Mouse (Mus musculus) kidney, adult 2 months (tissue): ENCODE data around the gene Gngt2. TPM values are rescaled to one million over a fixed set of nuclear protein-coding genes. Genes with fewer than 3 reads are reported as not detected.

Experiments used
- DNase-seq: peaks from one replicate; pipeline ENCODE4 v3.0.0; 2021
- H3K27ac ChIP-seq: fragments of 200-500 bp; 2 replicates; pipeline ENCODE4 v1.5.1; 2012; ENCODE audit warnings: low read depth, low read length, control low read depth, inconsistent platforms; ENCODE audit not compliant: insufficient read depth
- H3K27me3 ChIP-seq: fragments of 200-500 bp; replicated peaks from 2 replicates; pipeline ENCODE4 v1.6.1; 2012; ENCODE audit warnings: mild to moderate bottlenecking, moderate library complexity, low read length, inconsistent platforms; ENCODE audit not compliant: control insufficient read depth, insufficient read depth
- H3K36me3 ChIP-seq: fragments of 200-500 bp; 2 replicates; pipeline ENCODE4 v1.6.1; 2012; ENCODE audit warnings: mild to moderate bottlenecking, moderate library complexity, low read length, inconsistent platforms; ENCODE audit not compliant: control insufficient read depth, insufficient read depth
- H3K4me1 ChIP-seq: fragments of 200-500 bp; 2 replicates; pipeline ENCODE4 v1.6.1; 2011; ENCODE audit warnings: low read length; ENCODE audit not compliant: control insufficient read depth, insufficient read depth
- H3K4me3 ChIP-seq: fragments of 200-500 bp; 2 replicates; pipeline ENCODE4 v1.5.1; 2011; ENCODE audit warnings: mild to moderate bottlenecking, low read depth, low read length, control low read depth; ENCODE audit not compliant: insufficient read depth
- CTCF ChIP-seq: fragments of 200-500 bp; conservative IDR thresholded peaks from 2 replicates; pipeline ENCODE4 v1.5.1; 2011; ENCODE audit warnings: low read depth, mild to moderate bottlenecking, control low read depth, low read length, moderate library complexity, mixed read lengths; ENCODE audit not compliant: insufficient read depth, insufficient read length
- POLR2A ChIP-seq: fragments of 200-500 bp; IDR thresholded peaks from one replicate; pipeline ENCODE4 v1.6.1; 2011; ENCODE audit warnings: low read depth, low read length, control low read depth
- WGBS: fragments of 180-500 bp; shearing (Covaris S2); methylation state at CpG from one replicate; pipeline ENCODE4 v1.1.7; 2018; 5-methylcytosine and 5-hydroxymethylcytosine counted together
- polyA plus RNA-seq: library from polyadenylated mRNA; depleted of rRNA; stranded (reverse); fragments of >200 nt; gene quantifications from 2 replicates; pipeline ENCODE4 v1.2.3, GENCODE M21; 2012

The Gngt2 gene
- polyA plus RNA-seq, 1 experiment: 10.3 TPM

DNA sequence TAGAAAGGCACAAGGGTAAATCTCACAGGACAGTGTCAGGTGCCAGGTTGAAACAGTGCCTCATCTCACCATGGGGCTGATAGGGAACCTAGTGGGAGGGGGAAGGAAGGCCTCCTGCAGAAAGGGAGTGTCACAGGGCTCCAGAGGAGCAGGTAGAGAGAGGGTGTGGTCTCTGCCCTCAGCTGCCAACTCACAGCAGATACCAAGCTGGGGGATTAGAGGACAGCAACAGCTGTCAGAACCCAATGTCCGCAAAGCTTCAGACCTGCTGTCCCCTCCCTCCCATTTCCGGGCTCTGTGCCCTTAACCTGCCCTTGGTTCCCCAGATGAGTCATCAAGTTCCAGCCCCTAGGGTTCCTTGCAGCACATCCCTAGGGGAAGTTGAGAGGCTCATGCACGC lies 31.5 kb upstream of the Gngt2 start:
- no peak for TF ChIP-seq CTCF
- TF ChIP-seq POLR2A: no peak
- Histone ChIP-seq H3K4me1 (no peaks in the 10 kb centered on the region), H3K27me3 (no peaks in the 10 kb centered on the region), H3K27ac (no peak overlapping the region), H3K36me3 (no peaks in the 10 kb centered on the region), H3K4me3 (no peak overlapping the region)
- DNase-seq: peak; percentile 57
- WGBS: 40% methylated on average over 3 of the region's 3 CpGs

DNA sequence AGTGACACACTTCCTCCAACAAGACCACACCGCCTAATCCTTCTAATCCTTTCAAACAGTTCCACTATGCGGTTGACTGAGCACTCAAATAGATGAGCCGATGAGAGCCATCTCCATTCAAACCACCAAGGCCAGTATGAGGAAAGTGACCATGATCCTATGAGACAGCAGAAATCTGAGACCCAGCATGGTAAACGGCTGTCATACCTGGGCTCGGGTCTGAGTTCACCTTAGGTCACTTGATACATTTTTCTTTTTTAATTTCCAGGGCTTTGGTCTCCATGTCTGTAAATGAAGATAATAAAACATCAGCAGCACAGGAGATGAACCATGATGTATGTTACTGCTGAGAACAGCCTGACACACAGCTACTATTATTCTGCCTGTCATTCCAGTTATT lies 29.1 kb upstream of the Gngt2 start:
- no peak for DNase-seq
- Histone ChIP-seq H3K27ac (no peak overlapping the region), H3K27me3 (no peaks in the 10 kb centered on the region), H3K36me3 (no peaks in the 10 kb centered on the region), H3K4me1 (no peaks in the 10 kb centered on the region), H3K4me3 (no peak overlapping the region)
- no peak for TF ChIP-seq CTCF
- no peak for TF ChIP-seq POLR2A
- WGBS: 94% methylated on average over 5 of the region's 5 CpGs

DNA sequence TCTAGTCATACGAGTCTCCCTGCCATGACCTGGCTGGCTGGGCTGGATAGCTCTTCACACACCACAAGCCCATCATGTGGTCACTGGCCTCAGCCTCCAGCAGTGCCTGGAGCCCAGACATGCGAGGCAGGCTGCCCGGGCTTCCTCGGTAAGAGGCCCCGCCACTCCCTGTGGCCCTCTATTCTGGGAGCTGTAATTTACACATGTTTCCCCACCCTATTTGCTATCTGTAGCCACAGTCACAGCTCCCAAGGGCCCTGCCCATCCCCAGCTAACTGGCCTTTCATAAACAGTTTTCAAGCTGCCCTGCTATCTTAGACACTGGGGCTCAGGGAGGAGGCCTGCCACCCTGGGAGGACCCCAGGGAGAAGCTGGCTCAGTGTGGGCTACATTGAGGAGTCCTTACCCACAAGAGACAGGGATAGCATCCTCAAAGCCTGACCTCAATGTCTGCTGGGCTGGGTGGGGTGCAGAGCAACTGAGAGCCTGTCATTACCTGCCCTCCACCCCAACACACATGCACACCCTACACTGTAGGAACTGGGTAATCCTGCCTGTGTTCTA lies 28.5 kb upstream of the Gngt2 start:
- H3K27ac ChIP-seq: no peak overlapping the region
- H3K4me3 ChIP-seq: no peak overlapping the region
- no peaks in the 10 kb centered on the region for H3K27me3 ChIP-seq
- DNase-seq: no peak
- no peaks in the 10 kb centered on the region for H3K4me1 ChIP-seq
- H3K36me3 ChIP-seq: no peaks in the 10 kb centered on the region
- WGBS: 70% methylated on average over 5 of the region's 5 CpGs
- no peak for TF ChIP-seq POLR2A
- no peak for TF ChIP-seq CTCF

DNA sequence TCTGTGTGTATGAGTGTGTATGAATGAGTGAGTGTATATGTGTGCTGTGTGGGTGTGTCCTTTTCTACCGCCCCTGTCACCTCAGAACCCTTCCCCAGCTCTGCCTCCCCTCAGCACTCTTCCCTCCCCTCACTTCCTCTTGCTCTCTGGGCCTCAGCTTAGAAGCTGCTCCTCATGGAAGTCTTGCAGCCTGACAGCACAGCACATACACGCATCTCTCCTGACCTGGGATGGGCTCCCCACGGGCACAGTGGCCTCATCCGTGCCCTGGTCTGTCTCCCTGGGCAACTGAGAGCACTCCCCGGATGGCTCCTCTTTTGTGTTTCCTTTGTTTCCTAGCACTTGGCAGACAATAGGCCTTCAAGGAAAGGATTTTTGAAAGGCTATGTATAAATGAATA lies 27.4 kb upstream of the Gngt2 start:
- Histone ChIP-seq H3K4me1 (no peaks in the 10 kb centered on the region), H3K36me3 (no peaks in the 10 kb centered on the region), H3K4me3 (no peak overlapping the region), H3K27ac (no peak overlapping the region), H3K27me3 (no peaks in the 10 kb centered on the region)
- no peak for DNase-seq
- WGBS: 46% methylated on average over 5 of the region's 5 CpGs
- TF ChIP-seq CTCF: no peak
- TF ChIP-seq POLR2A: no peak

DNA sequence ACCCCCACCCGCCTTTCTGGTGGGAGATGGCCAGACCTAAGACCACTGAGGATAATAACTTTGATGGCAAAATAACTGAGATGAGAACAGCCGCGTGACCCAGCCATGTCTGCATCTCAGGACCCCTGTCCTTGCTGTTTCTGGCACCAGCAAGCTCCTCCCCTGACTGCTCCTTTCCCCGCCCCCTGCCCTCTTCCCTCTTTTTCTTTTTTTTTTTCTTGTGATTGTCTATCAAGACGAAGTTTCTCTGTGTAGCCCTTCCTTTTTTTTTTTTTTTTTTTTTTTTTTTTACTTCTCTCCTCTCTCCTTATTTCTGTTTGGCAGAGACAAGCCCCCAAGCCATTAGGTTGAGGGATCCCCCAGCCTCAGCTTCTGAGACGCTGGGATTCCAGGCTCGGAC lies 26.2 kb upstream of the Gngt2 start:
- 73% methylated on average over 7 of the region's 7 CpGs for WGBS
- no peaks in the 10 kb centered on the region for H3K4me1 ChIP-seq
- TF ChIP-seq POLR2A: no peak
- no peak for TF ChIP-seq CTCF
- H3K4me3 ChIP-seq: no peak overlapping the region
- H3K27ac ChIP-seq: no peak overlapping the region
- no peaks in the 10 kb centered on the region for H3K36me3 ChIP-seq
- no peak for DNase-seq
- no peaks in the 10 kb centered on the region for H3K27me3 ChIP-seq

DNA sequence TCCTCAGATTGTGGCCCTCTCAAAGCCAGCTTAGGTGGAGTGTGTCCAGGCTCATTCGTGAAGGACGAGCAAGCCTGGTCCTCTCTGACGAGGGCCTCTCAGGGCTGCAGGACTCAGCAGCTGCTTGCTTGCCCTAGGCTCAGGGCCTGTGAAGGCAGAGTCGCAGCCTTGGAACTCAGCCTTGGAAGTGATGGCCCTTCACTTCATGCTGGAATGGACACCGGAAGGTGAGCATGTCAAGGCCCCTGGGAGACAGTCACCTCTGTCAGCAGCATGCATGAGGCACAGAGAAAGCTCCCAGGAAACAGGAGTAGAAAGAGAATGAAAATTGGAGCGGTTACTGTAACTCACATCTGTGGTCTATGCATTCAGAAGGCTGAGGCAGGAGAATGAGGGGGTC lies 25.3 kb upstream of the Gngt2 start:
- Histone ChIP-seq H3K36me3 (no peaks in the 10 kb centered on the region), H3K4me3 (no peak overlapping the region), H3K27ac (no peak overlapping the region), H3K27me3 (no peaks in the 10 kb centered on the region), H3K4me1 (no peaks in the 10 kb centered on the region)
- TF ChIP-seq POLR2A: no peak
- TF ChIP-seq CTCF: no peak
- WGBS: 94% methylated on average over 6 of the region's 6 CpGs
- no peak for DNase-seq

DNA sequence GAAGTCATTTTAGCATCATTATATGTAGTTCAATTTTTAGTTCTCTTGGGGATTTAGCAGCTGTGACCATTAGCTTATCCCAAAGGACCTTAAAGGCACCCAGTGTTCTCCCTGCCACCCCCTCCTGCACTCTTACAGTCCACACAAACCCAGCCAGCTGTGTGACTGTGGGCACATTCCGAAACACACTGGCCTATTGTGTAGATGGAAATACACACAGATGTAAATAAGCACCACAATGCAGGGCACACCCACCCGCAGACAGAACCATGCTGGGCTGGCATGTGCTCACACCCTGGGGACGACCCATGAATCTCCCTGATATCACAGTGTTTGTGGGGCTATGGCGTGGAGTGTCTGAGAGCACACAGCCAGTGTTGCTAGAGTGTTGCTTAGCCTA lies 24.8 kb upstream of the Gngt2 start:
- TF ChIP-seq POLR2A (no peak), CTCF (no peak)
- no peak for DNase-seq
- Histone ChIP-seq H3K4me1 (no peaks in the 10 kb centered on the region), H3K27me3 (no peaks in the 10 kb centered on the region), H3K4me3 (no peak overlapping the region), H3K36me3 (no peaks in the 10 kb centered on the region), H3K27ac (no peak overlapping the region)
- 94% methylated on average over 4 of the region's 4 CpGs for WGBS

DNA sequence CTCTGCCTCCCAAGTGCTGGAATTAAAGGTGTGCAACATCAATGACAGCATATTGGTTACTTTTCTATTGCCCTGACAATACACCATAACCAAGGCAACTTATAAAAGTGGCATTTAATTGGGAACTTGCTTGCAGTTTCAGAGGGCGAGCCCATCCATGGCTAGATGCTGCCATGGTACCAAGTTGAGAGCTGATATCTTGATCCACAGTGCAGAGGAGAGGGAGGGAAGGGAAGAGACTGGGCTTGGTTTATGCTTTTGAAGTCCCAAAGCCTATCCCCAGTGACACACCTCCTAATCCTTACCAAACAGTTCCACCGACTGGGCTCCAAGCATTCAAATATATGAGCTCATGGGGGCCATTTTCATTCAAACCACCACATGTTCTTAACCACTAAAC lies 22.9 kb upstream of the Gngt2 start:
- DNase-seq: no peak
- Histone ChIP-seq H3K27ac (no peak overlapping the region), H3K4me3 (no peak overlapping the region), H3K4me1 (no peaks in the 10 kb centered on the region), H3K27me3 (no peaks in the 10 kb centered on the region), H3K36me3 (no peaks in the 10 kb centered on the region)
- TF ChIP-seq POLR2A: no peak
- no peak for TF ChIP-seq CTCF
- 91% methylated on average over 2 of the region's 2 CpGs for WGBS
